Mouse (Mus musculus): ENCODE results near the gene Bloc1s1. TPM values are rescaled to one million over a fixed set of nuclear protein-coding genes. Genes with fewer than 3 reads are reported as not detected.

Bloc1s1 gene
- polyA plus RNA-seq, 1 experiment = 80.5 TPM

GRCm38 (mm10) chr10:128912268-128912667 lies 11.6 kb downstream of the Bloc1s1 start:
- Histone ChIP-seq H3K4me3 (ENCODE audit: insufficient read depth, low read length) (peak overlapping the region; percentile 94), H3K27ac (ENCODE audit: insufficient read depth, low read length) (peak overlapping the region; percentile 12; the same call in 1 of the 2 replicates), H3K4me1 (ENCODE audit: control insufficient read depth, insufficient read depth, low read length) (peaks cover 16% of the 10 kb centered on the region; the same call in 1 of the 2 replicates)
- TF ChIP-seq CTCF (IDR thresholded peaks at IDR 0.05; ENCODE audit: borderline replicate concordance, insufficient read depth, low read length) = no peak
- TF ChIP-seq POLR2A (IDR thresholded peaks at IDR 0.05; ENCODE audit: low read depth, low read length) = no peak

GRCm38 (mm10) chr10:128911430-128911829 lies 12.4 kb downstream of the Bloc1s1 start:
- no peak for TF ChIP-seq CTCF (IDR thresholded peaks at IDR 0.05; ENCODE audit: borderline replicate concordance, insufficient read depth, low read length)
- no peak for TF ChIP-seq POLR2A (IDR thresholded peaks at IDR 0.05; ENCODE audit: low read depth, low read length)
- peaks cover 12% of the 10 kb centered on the region; the same call in 1 of the 2 replicates for H3K4me1 ChIP-seq (ENCODE audit: control insufficient read depth, insufficient read depth, low read length)
- peak overlapping the region; percentile 97 for H3K27ac ChIP-seq (ENCODE audit: insufficient read depth, low read length)
- peak overlapping the region; percentile 94 for H3K4me3 ChIP-seq (ENCODE audit: insufficient read depth, low read length)

GRCm38 (mm10) chr10:128910066-128910841 lies 13.6 kb downstream of the Bloc1s1 start:
- peak overlapping the region; percentile 97 for H3K27ac ChIP-seq (ENCODE audit: insufficient read depth, low read length)

GRCm38 (mm10) chr10:128909567-128910028 lies 14.2 kb downstream of the Bloc1s1 start:
- peak overlapping the region; percentile 94 for H3K4me3 ChIP-seq (ENCODE audit: insufficient read depth, low read length)
- TF ChIP-seq POLR2A (IDR thresholded peaks at IDR 0.05; ENCODE audit: low read depth, low read length) = peak; percentile 69
- no peak for TF ChIP-seq CTCF (IDR thresholded peaks at IDR 0.05; ENCODE audit: borderline replicate concordance, insufficient read depth, low read length)
- H3K27ac ChIP-seq (ENCODE audit: insufficient read depth, low read length) = peak overlapping the region; percentile 97
- peaks cover 11% of the 10 kb centered on the region; the same call in 1 of the 2 replicates for H3K4me1 ChIP-seq (ENCODE audit: control insufficient read depth, insufficient read depth, low read length)

More at GRCm38 (mm10) chr10:128910066-128910841, 13.6 kb downstream of the Bloc1s1 start:
- Histone ChIP-seq H3K4me1 (ENCODE audit: control insufficient read depth, insufficient read depth, low read length) (peaks cover 11% of the 10 kb centered on the region; the same call in 1 of the 2 replicates), H3K4me3 (ENCODE audit: insufficient read depth, low read length) (peak overlapping the region; percentile 94)
- TF ChIP-seq CTCF (IDR thresholded peaks at IDR 0.05; ENCODE audit: borderline replicate concordance, insufficient read depth, low read length) (no peak), POLR2A (IDR thresholded peaks at IDR 0.05; ENCODE audit: low read depth, low read length) (no peak; the same call in 1 of the 2 replicates)

DNA sequence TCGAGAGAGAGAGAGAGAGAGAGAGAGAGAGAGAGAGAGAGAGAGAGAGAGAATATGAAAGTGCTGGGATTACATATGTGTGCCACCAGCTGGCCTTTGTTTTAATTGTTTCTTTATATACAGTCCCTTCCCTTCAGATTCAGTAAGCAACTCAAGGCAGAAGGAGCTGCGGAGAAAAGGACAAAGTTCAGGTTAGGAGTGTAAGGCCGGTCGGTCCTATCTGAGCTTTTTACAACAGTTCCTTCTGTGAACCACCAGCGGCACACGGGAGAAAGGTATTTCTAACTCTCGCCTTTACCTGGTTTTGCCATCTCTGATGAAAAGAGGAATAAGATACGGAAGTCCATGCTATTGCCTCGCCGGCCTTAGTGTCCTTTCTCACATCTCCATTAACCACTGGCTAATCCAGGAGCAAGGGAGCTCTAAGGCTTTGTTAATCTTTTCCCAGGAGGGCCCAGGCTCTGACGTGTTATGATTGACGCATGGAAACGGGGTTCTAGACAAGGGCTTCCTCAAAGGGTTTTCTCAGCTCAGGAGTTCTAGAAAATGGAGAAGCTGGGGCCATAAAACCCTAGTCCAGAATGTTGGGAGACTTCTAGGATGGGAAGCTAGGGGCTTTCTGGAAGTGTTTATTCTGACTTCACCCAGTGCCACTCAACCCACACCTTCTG lies 14.9 kb downstream of the Bloc1s1 start:
- Histone ChIP-seq H3K27ac (ENCODE audit: insufficient read depth, low read length) (peak overlapping the region; percentile 80), H3K4me3 (ENCODE audit: insufficient read depth, low read length) (peak overlapping the region; percentile 6; the same call in 1 of the 2 replicates), H3K4me1 (ENCODE audit: control insufficient read depth, insufficient read depth, low read length) (0 out of 2 replicates have a peak, but pooled peaks cover 6% of the 10 kb centered on the region)
- TF ChIP-seq CTCF (IDR thresholded peaks at IDR 0.05; ENCODE audit: borderline replicate concordance, insufficient read depth, low read length) (no peak), POLR2A (IDR thresholded peaks at IDR 0.05; ENCODE audit: low read depth, low read length) (no peak)

DNA sequence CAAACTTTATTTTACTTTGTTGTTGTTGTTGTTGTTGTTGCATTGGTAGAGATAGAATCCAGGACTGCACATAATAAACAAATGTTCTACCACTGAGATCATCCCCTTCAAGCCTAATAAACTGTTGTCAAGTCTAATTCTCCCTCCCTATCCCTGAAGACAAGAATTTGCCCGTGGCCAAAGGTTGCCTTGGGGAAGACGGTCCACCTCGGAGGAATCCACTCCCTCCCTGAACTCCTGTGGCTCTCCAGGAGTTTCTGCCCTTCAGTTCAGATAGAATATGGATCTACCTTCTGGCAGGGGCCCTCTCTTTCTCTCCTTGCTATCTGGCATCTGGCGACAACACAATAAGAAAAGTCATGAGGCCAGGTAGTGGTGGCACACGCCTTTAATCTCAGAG lies 19.0 kb downstream of the Bloc1s1 start:
- H3K4me3 ChIP-seq (ENCODE audit: insufficient read depth, low read length) = no peak overlapping the region
- H3K27ac ChIP-seq (ENCODE audit: insufficient read depth, low read length) = no peak overlapping the region
- TF ChIP-seq POLR2A (IDR thresholded peaks at IDR 0.05; ENCODE audit: low read depth, low read length) (no peak), CTCF (IDR thresholded peaks at IDR 0.05; ENCODE audit: borderline replicate concordance, insufficient read depth, low read length) (no peak)
- H3K4me1 ChIP-seq (ENCODE audit: control insufficient read depth, insufficient read depth, low read length) = 0 out of 2 replicates have a peak, but pooled peaks cover 6% of the 10 kb centered on the region

DNA sequence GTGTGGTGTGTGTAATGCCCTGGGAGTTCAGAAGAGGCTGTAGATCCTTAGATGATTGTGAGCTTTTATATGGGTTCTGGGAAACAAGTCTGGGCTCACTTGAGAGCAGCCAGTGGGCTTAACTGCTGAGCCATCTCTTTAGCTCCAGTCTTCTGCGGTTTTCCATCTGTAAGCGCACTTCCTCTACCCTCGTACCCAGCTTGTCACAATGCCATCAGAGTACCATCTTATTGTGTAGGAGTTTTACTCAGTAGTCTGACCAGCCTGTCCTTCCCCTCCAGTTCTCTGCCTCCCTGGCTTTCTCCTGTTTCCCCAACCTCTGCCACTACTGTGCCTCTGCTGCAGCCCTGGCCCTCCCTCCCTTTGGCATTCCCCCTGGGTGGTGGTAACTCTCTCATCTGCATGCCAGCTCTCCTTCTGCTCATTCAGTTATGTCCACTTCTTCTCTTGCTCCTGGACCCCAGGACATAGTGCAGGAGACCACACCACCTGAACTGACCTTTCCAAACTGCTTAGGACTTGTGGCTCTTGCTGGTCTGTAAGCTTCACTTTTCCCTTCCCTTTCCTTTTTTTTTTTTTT lies 21.3 kb downstream of the Bloc1s1 start:
- TF ChIP-seq POLR2A (IDR thresholded peaks at IDR 0.05; ENCODE audit: low read depth, low read length) (no peak), CTCF (IDR thresholded peaks at IDR 0.05; ENCODE audit: borderline replicate concordance, insufficient read depth, low read length) (no peak)
- Histone ChIP-seq H3K4me3 (ENCODE audit: insufficient read depth, low read length) (no peak overlapping the region), H3K27ac (ENCODE audit: insufficient read depth, low read length) (no peak overlapping the region), H3K4me1 (ENCODE audit: control insufficient read depth, insufficient read depth, low read length) (no peaks in the 10 kb centered on the region)

DNA sequence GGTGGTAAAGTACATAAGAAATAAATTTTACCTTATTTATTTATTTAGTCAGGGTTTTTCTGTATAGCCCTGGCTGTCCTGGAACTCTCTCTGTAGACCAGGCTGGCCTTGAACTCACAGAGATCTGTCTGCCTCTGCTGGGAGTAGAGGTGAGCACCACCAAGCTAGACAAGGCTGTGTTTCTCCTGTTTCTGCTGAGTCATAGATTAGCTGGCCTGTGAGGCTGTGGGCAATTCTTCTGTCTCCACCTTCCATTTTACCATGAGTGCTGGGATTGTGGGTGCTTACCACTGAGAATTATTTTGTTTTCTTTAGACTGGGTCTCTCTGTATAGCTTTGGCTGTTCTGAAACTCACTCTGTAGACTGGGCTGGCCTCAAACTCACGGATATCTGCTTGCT lies 22.4 kb downstream of the Bloc1s1 start:
- no peak for TF ChIP-seq POLR2A (IDR thresholded peaks at IDR 0.05; ENCODE audit: low read depth, low read length)
- H3K27ac ChIP-seq (ENCODE audit: insufficient read depth, low read length) = no peak overlapping the region
- H3K4me3 ChIP-seq (ENCODE audit: insufficient read depth, low read length) = no peak overlapping the region
- H3K4me1 ChIP-seq (ENCODE audit: control insufficient read depth, insufficient read depth, low read length) = no peaks in the 10 kb centered on the region

- TF ChIP-seq POLR2A (IDR thresholded peaks at IDR 0.05; ENCODE audit: low read depth, low read length) = no peak
- no peak for TF ChIP-seq CTCF (IDR thresholded peaks at IDR 0.05; ENCODE audit: borderline replicate concordance, insufficient read depth, low read length)
- Histone ChIP-seq H3K4me3 (ENCODE audit: insufficient read depth, low read length) (no peak within 1 kb of the TSS), H3K27ac (ENCODE audit: insufficient read depth, low read length) (no peak within 1 kb of the TSS), H3K4me1 (ENCODE audit: control insufficient read depth, insufficient read depth, low read length) (no peaks in the 10 kb centered on the region)
Measured at GRCm38 (mm10) chr10:128900698-128901097, 23.1 kb downstream of the Bloc1s1 start, which contains the start of gene Cd63. Gene Cd63 (plus strand): TSS chr10:128900989.

Data from embryonic fibroblast, embryonic 13.5 days (primary cell).